Mouse (Mus musculus) lung, embryonic 16.5 days (tissue): Measurements from ENCODE around the gene Kif21b. TPM values are rescaled to one million over a fixed set of nuclear protein-coding genes. Genes with fewer than 3 reads are reported as not detected.

Experiments
- ATAC-seq: fragments of 200-750 bp; cut with Nextera tagmentation; 2 replicates; pipeline ENCODE4 v1.8.0; 2017; ENCODE audit warnings: low read depth, mild to moderate bottlenecking, moderate library complexity
- H3K27ac ChIP-seq: fragments of 300-500 bp; sonication (generic); 2 replicates; pipeline ENCODE4 v1.5.1; 2014; ENCODE audit warnings: mild to moderate bottlenecking, control low read depth, low read length
- H3K27me3 ChIP-seq: fragments of 300-500 bp; sonication (generic); 2 replicates; pipeline ENCODE4 v1.6.1; 2014; ENCODE audit warnings: low read depth, low read length, mixed read lengths; ENCODE audit not compliant: control insufficient read depth, insufficient read depth
- H3K36me3 ChIP-seq: fragments of 300-500 bp; sonication (generic); 2 replicates; pipeline ENCODE4 v1.6.1; 2014; ENCODE audit warnings: low read length; ENCODE audit not compliant: control insufficient read depth, insufficient read depth
- H3K4me1 ChIP-seq: fragments of 300-500 bp; sonication (generic); replicated peaks from 2 replicates; pipeline ENCODE4 v1.6.1; 2014; ENCODE audit warnings: low read length, mixed read lengths; ENCODE audit not compliant: control insufficient read depth, insufficient read depth
- H3K4me2 ChIP-seq: fragments of 300-500 bp; sonication (generic); 2 replicates; pipeline ENCODE4 v1.6.1; 2014; ENCODE audit warnings: low read depth, low read length, control low read depth
- H3K4me3 ChIP-seq: fragments of 300-500 bp; sonication (generic); 2 replicates; pipeline ENCODE4 v1.5.1; 2014; ENCODE audit warnings: mild to moderate bottlenecking, low read length, control low read depth
- H3K9ac ChIP-seq: fragments of 300-500 bp; sonication (generic); 2 replicates; pipeline ENCODE4 v1.6.1; 2014; ENCODE audit warnings: low read length, control low read depth
- H3K9me3 ChIP-seq: fragments of 300-500 bp; sonication (generic); 2 replicates; pipeline ENCODE4 v1.6.1; 2016; ENCODE audit warnings: low read length; ENCODE audit not compliant: control insufficient read depth
- WGBS: fragments of 180-500 bp; shearing (Covaris S2); extraction: QIAGEN DNeasy Blood & Tissue Kit; methylation state at CpG from one replicate; pipeline ENCODE4 v1.1.7; 2014; 5-methylcytosine and 5-hydroxymethylcytosine counted together
- polyA plus RNA-seq: library from polyadenylated mRNA; unstranded; fragments of >200 nt; fragmentation: Nextera tagmentation; extraction: Ambion mirVana; gene quantifications from 2 replicates; pipeline ENCODE4 v1.2.1, GENCODE M21; 2015

Kif21b gene
- polyA plus RNA-seq, 1 experiment from 2014 or later = 2.2 TPM

GRCm38 (mm10) chr1:136160930-136161329 lies 29.7 kb downstream of the Kif21b start:
- Histone ChIP-seq H3K4me2 (no peak overlapping the region), H3K4me3 (no peak overlapping the region), H3K27me3 (no peaks in the 10 kb centered on the region), H3K4me1 (no peaks in the 10 kb centered on the region), H3K9me3 (no peaks in the 10 kb centered on the region), H3K27ac (no peak overlapping the region), H3K36me3 (0 out of 2 replicates have a peak, but pooled peaks cover 1% of the 10 kb centered on the region), H3K9ac (no peak overlapping the region)
- ATAC-seq = no peak
- WGBS = 83% methylated on average over 6 of the region's 6 CpGs

- Histone ChIP-seq H3K4me2 (no peak overlapping the region), H3K4me3 (no peak overlapping the region), H3K9ac (no peak overlapping the region), H3K36me3 (no peaks in the 10 kb centered on the region), H3K27me3 (no peaks in the 10 kb centered on the region), H3K4me1 (no peaks in the 10 kb centered on the region), H3K9me3 (no peaks in the 10 kb centered on the region), H3K27ac (no peak overlapping the region)
- no peak for ATAC-seq
- 90% methylated on average over 7 of the region's 7 CpGs for WGBS
Measured at GRCm38 (mm10) chr1:136161333-136161921, 30.2 kb downstream of the Kif21b start.

DNA sequence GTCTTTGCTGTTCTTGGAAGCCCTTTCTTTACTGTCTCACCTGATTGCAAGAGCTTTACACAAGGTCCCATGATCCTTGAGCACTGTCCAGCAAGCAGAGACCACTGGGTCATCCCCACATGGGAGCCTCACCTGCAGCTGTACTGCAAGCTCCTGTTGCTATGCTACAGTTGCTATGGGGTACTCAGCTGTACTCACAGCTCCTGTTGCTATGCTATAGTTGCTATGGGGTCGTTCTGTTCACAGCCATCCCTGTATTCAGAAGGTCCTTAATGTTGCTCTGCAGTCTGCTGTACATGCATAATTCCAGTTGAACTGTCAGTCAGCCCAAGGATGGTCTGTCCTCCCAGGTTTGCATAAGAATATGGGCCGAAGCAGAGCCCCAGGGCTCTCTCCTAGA lies 34.2 kb downstream of the Kif21b start:
- no peaks in the 10 kb centered on the region for H3K36me3 ChIP-seq
- no peak overlapping the region for H3K4me2 ChIP-seq
- no peaks in the 10 kb centered on the region for H3K27me3 ChIP-seq
- 63% methylated on average over 2 of the region's 2 CpGs for WGBS
- no peak overlapping the region for H3K9ac ChIP-seq
- H3K4me1 ChIP-seq = no peaks in the 10 kb centered on the region
- ATAC-seq = no peak
- no peak overlapping the region for H3K27ac ChIP-seq
- no peak overlapping the region for H3K4me3 ChIP-seq
- no peaks in the 10 kb centered on the region for H3K9me3 ChIP-seq

GRCm38 (mm10) chr1:136167657-136168056 lies 36.5 kb downstream of the Kif21b start:
- ATAC-seq = peak; percentile 53; the same call in 1 of the 2 replicates
- WGBS = 62% methylated on average over 8 of the region's 8 CpGs
- Histone ChIP-seq H3K27ac (no peak overlapping the region), H3K27me3 (no peaks in the 10 kb centered on the region), H3K9ac (no peak overlapping the region), H3K4me3 (no peak overlapping the region), H3K4me2 (no peak overlapping the region), H3K36me3 (no peaks in the 10 kb centered on the region), H3K9me3 (no peaks in the 10 kb centered on the region), H3K4me1 (no peaks in the 10 kb centered on the region)

GRCm38 (mm10) chr1:136170109-136170508 lies 38.9 kb downstream of the Kif21b start:
- no peaks in the 10 kb centered on the region for H3K9me3 ChIP-seq

GRCm38 (mm10) chr1:136172696-136173095 lies 41.5 kb downstream of the Kif21b start:
- 71% methylated on average over 12 of the region's 12 CpGs for WGBS
- Histone ChIP-seq H3K27me3 (no peaks in the 10 kb centered on the region), H3K9me3 (no peaks in the 10 kb centered on the region), H3K36me3 (no peaks in the 10 kb centered on the region), H3K4me2 (no peak overlapping the region), H3K27ac (no peak overlapping the region), H3K4me1 (peaks cover 6% of the 10 kb centered on the region), H3K4me3 (no peak overlapping the region), H3K9ac (no peak overlapping the region)
- no peak for ATAC-seq

More at GRCm38 (mm10) chr1:136170109-136170508, 38.9 kb downstream of the Kif21b start:
- Histone ChIP-seq H3K27ac (no peak overlapping the region), H3K4me1 (peaks cover 6% of the 10 kb centered on the region), H3K9ac (no peak overlapping the region), H3K27me3 (no peaks in the 10 kb centered on the region), H3K36me3 (no peaks in the 10 kb centered on the region), H3K4me3 (no peak overlapping the region), H3K4me2 (no peak overlapping the region)
- 4% methylated on average over 5 of the region's 5 CpGs for WGBS
- peak; percentile 84 for ATAC-seq

- WGBS = 21% methylated on average over 13 of the region's 13 CpGs
Measured at GRCm38 (mm10) chr1:136174101-136174606, 43.0 kb downstream of the Kif21b start.

DNA sequence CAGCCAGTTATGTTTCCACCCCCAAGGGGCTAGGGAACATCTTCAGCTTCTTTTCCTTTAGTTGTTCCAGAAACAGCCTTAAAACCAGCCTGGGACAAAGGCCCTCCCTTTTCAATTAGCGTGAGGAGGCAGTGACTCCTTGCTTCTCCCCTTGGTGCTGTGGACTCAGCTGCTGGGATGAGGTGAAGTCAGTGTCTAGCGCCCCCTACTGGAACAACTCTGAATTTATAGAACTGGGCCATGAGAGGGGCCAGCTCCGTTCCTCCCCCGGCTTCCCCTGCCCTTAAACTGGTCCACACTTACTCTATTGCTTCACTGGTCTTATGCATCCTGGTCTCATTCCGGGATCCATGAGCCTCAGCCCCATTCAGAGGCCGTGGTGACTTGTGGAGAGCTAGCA lies 44.0 kb downstream of the Kif21b start:
- no peak for ATAC-seq
- WGBS = 30% methylated on average over 6 of the region's 6 CpGs
- Histone ChIP-seq H3K4me1 (peaks cover 10% of the 10 kb centered on the region), H3K27me3 (no peaks in the 10 kb centered on the region), H3K36me3 (no peaks in the 10 kb centered on the region), H3K4me2 (no peak overlapping the region), H3K27ac (no peak overlapping the region), H3K4me3 (no peak overlapping the region), H3K9ac (no peak overlapping the region), H3K9me3 (no peaks in the 10 kb centered on the region)

More at GRCm38 (mm10) chr1:136174101-136174606, 43.0 kb downstream of the Kif21b start:
- no peaks in the 10 kb centered on the region for H3K27me3 ChIP-seq
- H3K4me3 ChIP-seq = peak overlapping the region; percentile 18; the same call in 1 of the 2 replicates
- H3K9ac ChIP-seq = no peak overlapping the region
- H3K27ac ChIP-seq = no peak overlapping the region
- H3K36me3 ChIP-seq = no peaks in the 10 kb centered on the region
- H3K4me1 ChIP-seq = peaks cover 10% of the 10 kb centered on the region
- no peaks in the 10 kb centered on the region for H3K9me3 ChIP-seq
- H3K4me2 ChIP-seq = peak overlapping the region; percentile 38
- ATAC-seq = peak; percentile 18; the same call in 1 of the 2 replicates

DNA sequence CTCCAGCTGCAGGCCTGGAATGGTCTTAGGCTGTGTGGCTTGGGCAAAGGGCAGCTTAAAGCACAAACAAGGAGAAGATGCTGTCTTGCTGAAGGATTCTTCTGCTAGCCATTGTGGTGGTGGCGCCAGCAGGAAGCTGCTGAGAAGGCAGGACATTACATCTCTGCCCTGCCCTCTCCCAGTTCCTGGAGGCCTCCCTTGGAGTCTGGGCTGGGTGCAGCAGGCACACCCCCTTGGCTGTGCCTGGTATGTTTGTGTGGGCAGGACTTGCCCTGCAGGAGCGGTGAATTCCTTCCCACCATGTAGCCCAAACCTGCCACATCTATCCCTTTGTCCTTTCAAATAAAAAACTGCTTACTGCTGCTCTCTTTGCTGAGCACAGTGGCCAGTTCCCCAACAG lies 45.9 kb downstream of the Kif21b start:
- Histone ChIP-seq H3K4me1 (peaks cover 10% of the 10 kb centered on the region), H3K9ac (no peak overlapping the region), H3K27ac (no peak overlapping the region), H3K4me2 (no peak overlapping the region), H3K36me3 (no peaks in the 10 kb centered on the region), H3K4me3 (no peak overlapping the region), H3K27me3 (no peaks in the 10 kb centered on the region), H3K9me3 (no peaks in the 10 kb centered on the region)
- no peak for ATAC-seq
- 49% methylated on average over 2 of the region's 2 CpGs for WGBS
